Mouse (Mus musculus): ENCODE data around the gene Ttbk1. TPM values are rescaled to one million over a fixed set of nuclear protein-coding genes. Genes with fewer than 3 reads are reported as not detected.
A peak's percentile ranks its signal among the peaks of the same experiment; 100 is the strongest.

Gene Ttbk1
- polyA plus RNA-seq (2016; fragmentation: Nextera tagmentation; extraction: Ambion mirVana): 4.0 and 5.0 TPM in 2 replicates

DNA sequence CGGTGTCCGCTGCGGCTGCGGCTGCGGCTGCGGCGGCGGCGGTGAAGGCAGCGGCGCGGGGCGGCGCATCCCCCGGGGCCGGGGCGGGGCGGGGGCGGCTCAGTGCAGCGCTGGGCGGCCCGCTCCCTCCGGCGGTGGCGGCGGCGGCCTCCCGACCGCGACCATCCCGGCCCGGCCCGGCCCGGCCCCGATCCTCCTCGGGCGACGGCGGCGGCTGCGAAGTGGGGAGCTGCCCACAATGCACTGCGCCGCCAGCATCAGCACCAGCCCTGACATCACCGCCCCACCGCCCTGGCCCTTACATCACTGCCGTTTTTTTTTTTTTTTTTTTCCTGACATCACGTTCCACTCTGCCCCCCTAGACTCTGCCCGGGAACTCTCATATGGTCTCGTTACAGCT, at the start of gene Ttbk1:
Gene Ttbk1 (minus strand): TSS at position 245 of the 400 bp plus-strand sequence.
- Histone ChIP-seq H3K27me3 (peaks cover 54% of the 10 kb centered on the region), H3K4me1 (peaks cover 51% of the 10 kb centered on the region), H3K4me3 (replicated peaks) (peak within 1 kb of the TSS; percentile 87), H3K4me2 (peak within 1 kb of the TSS; percentile 84), H3K9ac (peak within 1 kb of the TSS; percentile 93), H3K9me3 (no peaks in the 10 kb centered on the region), H3K36me3 (replicated peaks) (no peaks in the 10 kb centered on the region), H3K27ac (peak within 1 kb of the TSS; percentile 46; the same call in 1 of the 2 replicates)
- ATAC-seq (ENCODE audit: low FRiP score): peak; percentile 85
- WGBS: 0% methylated on average over 3 of the region's 49 CpGs

DNA sequence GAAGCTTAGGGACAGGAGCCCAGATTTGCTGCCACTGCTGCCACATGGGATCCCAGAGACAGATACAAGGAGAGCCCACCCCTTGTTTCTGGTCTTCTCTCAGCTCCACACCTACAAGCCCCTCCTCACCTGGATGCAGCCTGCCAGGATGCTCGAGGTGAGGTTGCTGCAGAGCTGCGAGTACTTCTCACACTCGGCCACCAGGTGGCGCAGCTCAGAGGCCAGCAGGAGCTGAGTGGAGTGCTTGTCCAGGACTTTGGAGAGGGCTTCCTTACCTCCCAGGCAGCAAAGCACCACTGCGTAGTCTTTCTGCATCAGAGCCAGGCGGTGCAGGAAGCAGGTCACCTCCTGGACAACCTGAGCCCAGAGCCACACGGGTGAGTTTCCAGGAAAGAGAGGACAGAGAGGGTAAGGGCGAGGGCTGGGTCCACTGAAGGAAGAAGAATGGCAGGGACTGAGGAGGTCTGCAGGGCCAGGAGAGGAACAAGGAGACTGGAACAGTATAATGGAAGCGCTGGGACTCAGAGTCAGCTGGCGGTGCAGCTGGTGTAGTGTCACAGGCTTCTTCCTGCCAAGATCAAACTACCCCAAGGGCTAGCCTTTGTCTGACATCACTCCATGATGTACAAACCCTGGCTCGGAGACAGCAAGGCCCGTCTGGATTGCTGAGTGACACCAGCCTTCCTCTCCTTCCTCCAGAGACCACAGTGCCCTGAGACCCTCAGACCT, 38.3 kb upstream of the Ttbk1 start:
- no peak overlapping the region for H3K4me2 ChIP-seq
- H3K9ac ChIP-seq: no peak overlapping the region
- ATAC-seq (ENCODE audit: low FRiP score): no peak
- WGBS: 39% methylated on average over 12 of the region's 12 CpGs
- H3K4me1 ChIP-seq: no peaks in the 10 kb centered on the region
- H3K36me3 ChIP-seq (replicated peaks): peaks cover 8% of the 10 kb centered on the region; the same call in 1 of the 2 replicates
- no peaks in the 10 kb centered on the region for H3K9me3 ChIP-seq
- no peak overlapping the region for H3K4me3 ChIP-seq (replicated peaks)
- no peak overlapping the region for H3K27ac ChIP-seq
- peaks cover 31% of the 10 kb centered on the region for H3K27me3 ChIP-seq

DNA sequence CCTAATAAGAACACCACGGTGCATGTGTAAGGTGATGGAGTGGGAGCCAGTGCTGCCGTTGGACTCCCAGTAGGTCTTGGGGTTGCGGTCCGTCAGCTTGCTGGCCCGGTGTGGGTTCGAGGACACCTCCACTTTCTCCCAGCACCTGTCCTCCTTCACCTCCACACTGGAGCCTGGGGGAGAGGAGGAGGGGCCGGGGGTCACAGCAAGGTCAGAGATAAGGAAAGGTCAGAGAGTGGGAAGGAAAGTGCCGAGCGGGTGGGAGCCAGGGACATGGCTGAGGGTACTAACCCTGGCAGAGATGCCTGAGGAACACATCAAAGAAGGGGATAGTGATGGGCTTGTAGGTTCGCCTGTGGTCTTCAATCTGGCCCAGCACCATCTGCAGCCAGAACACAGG, 37.6 kb upstream of the Ttbk1 start:
- no peaks in the 10 kb centered on the region for H3K4me1 ChIP-seq
- H3K4me2 ChIP-seq: no peak overlapping the region
- H3K9ac ChIP-seq: no peak overlapping the region
- H3K9me3 ChIP-seq: no peaks in the 10 kb centered on the region
- H3K36me3 ChIP-seq (replicated peaks): peaks cover 8% of the 10 kb centered on the region; the same call in 1 of the 2 replicates
- ATAC-seq (ENCODE audit: low FRiP score): no peak
- peaks cover 37% of the 10 kb centered on the region for H3K27me3 ChIP-seq
- H3K27ac ChIP-seq: no peak overlapping the region
- no peak overlapping the region for H3K4me3 ChIP-seq (replicated peaks)
- 91% methylated on average over 10 of the region's 10 CpGs for WGBS

DNA sequence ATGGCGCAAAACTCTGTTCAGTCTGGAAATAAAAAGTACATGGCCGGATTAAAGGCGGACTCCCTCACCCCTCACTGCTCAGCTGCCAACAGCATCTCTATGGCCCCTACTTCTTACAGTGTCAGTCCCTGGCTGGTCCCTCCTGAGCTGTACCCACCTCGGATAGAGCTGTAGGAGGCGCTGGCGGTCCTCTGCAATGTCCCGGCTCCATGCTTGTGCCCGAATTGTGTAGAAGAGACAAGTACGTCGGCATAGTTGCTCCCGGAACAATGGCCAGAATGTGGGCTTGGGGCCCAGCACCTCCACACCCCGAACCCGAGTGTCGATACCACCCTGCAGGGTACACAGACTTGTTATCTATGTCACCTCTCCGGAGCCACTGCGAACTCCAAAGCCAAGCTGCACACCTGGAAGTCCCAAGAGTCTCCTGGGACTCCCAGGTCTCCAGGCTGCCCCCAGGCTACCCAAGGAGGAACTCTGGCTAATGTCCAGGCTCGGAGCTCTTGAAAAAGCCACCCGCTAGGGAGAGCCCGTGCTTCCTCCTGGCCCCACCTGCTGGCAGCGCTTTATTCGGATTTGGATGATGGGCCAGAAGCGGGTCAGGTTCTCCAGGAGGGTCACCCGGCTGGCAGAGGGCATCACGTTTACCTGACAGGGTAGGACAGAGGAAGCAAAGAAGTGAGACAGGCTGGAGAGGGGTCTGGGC, 34.6 kb upstream of the Ttbk1 start:
- Histone ChIP-seq H3K36me3 (replicated peaks) (no peaks in the 10 kb centered on the region), H3K4me1 (no peaks in the 10 kb centered on the region), H3K9me3 (no peaks in the 10 kb centered on the region), H3K4me2 (no peak overlapping the region; the same call in 1 of the 2 replicates), H3K9ac (no peak overlapping the region), H3K4me3 (replicated peaks) (no peak overlapping the region), H3K27me3 (peaks cover 43% of the 10 kb centered on the region), H3K27ac (no peak overlapping the region)
- ATAC-seq (ENCODE audit: low FRiP score): no peak
- 30% methylated on average over 24 of the region's 24 CpGs for WGBS

DNA sequence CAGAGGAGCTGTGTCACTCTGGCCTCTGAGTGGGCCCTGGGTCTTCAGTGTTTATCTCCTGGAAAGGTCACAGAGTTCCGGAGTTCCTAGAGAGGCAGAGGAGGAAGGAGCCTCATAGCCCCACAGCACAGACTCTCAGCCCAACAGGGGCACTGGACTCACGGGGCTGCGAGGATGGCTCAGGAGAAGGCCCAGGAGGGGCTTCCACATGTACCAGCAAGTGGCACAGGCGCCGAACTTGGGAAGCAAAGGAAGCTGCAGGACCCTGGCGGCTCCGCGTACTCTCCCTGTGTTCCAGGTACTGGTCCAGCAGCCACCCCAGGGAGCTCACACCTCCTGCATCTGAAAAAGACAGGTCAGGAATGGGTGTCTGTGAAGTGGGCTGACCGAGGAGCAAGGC, 33.7 kb upstream of the Ttbk1 start:
- H3K27me3 ChIP-seq: peaks cover 43% of the 10 kb centered on the region
- H3K36me3 ChIP-seq (replicated peaks): no peaks in the 10 kb centered on the region
- H3K27ac ChIP-seq: no peak overlapping the region
- H3K4me3 ChIP-seq (replicated peaks): no peak overlapping the region
- ATAC-seq (ENCODE audit: low FRiP score): no peak
- WGBS: 79% methylated on average over 9 of the region's 9 CpGs
- H3K4me1 ChIP-seq: no peaks in the 10 kb centered on the region
- H3K4me2 ChIP-seq: no peak overlapping the region
- H3K9me3 ChIP-seq: no peaks in the 10 kb centered on the region
- H3K9ac ChIP-seq: no peak overlapping the region

DNA sequence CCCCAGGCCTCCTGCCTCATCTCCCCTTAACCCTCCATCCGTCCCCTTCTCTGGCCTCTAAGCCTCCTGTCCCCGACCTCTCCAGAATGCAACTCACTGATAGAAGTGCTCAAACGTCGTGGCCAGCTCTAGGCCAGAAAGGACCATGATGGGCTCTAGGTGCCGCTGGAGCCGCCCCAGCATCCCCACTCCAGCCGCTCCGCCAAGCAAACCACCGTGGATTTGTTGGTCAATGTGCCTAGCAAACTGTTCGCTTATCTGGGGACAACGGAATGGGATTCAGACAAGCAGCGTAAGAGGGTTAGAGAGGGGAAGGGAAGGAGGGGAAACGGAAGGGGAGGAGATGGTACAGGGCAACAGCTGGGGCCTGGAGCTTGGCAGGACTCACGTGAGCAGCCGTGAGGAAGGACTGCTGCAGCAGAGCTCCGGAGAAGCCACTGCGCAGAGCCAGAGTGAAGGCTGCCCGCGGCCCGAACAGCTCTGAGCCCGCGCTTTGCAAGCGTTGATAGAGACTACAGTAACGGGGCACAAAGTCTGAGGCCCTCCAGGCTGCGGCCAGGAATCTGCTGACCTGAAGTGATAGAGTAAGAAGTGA, 33.0 kb upstream of the Ttbk1 start:
- ATAC-seq (ENCODE audit: low FRiP score): no peak
- 49% methylated on average over 25 of the region's 25 CpGs for WGBS
- Histone ChIP-seq H3K4me1 (no peaks in the 10 kb centered on the region), H3K27ac (no peak overlapping the region), H3K27me3 (peaks cover 42% of the 10 kb centered on the region), H3K4me2 (0 out of 2 replicates have a peak overlapping the region, but pooled peaks have one; percentile 10), H3K9me3 (no peaks in the 10 kb centered on the region), H3K9ac (0 out of 2 replicates have a peak overlapping the region, but pooled peaks have one; percentile 33), H3K4me3 (replicated peaks) (0 out of 2 replicates have a peak overlapping the region, but pooled peaks have one; percentile 10), H3K36me3 (replicated peaks) (no peaks in the 10 kb centered on the region)

DNA sequence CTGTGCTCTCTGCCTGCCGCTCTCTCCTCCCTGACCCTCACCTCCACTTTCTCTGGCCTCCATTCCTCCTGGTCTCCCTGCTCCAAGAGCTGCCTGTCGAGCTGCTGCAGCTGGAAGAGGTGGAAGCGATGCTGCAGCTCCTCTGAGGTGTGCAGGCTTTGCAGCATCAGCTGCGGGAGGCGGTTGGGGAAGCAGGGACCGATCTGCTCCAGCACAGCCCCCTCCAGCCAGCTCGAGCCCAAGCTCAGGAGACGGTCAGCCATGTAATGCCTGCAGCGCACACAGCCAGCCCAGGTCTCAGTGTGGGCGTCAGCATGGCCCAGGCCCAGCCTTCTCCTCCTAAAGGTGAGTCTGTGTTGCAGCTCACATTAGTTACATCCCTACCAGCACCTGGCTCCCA, 32.5 kb upstream of the Ttbk1 start:
- H3K27me3 ChIP-seq: peaks cover 37% of the 10 kb centered on the region
- no peaks in the 10 kb centered on the region for H3K36me3 ChIP-seq (replicated peaks)
- H3K9me3 ChIP-seq: no peaks in the 10 kb centered on the region
- ATAC-seq (ENCODE audit: low FRiP score): no peak
- H3K4me2 ChIP-seq: 0 out of 2 replicates have a peak overlapping the region, but pooled peaks have one; percentile 10
- H3K4me3 ChIP-seq (replicated peaks): no peak overlapping the region
- no peaks in the 10 kb centered on the region for H3K4me1 ChIP-seq
- H3K9ac ChIP-seq: 0 out of 2 replicates have a peak overlapping the region, but pooled peaks have one; percentile 33
- WGBS: 48% methylated on average over 10 of the region's 10 CpGs
- H3K27ac ChIP-seq: no peak overlapping the region

DNA sequence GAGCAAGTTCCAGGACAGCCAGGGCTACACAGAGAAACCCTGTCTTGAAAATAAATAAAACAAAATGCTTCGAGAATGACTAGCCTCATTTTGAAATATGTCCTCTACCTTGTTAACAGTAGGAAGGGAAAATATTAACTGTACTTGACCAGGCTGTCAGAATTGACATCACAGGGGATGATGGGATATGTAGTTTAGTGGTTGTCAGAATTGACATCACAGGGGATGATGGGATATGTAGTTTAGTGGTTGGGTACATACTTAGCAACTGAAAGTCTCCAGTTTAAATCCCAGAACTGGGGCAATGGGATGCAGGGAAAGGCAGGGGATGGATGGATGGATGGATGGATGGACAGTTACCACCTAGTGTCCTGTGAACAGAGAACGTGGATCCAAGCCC, 25.9 kb upstream of the Ttbk1 start:
- H3K4me2 ChIP-seq: no peak overlapping the region
- no peaks in the 10 kb centered on the region for H3K9me3 ChIP-seq
- H3K9ac ChIP-seq: no peak overlapping the region
- no peaks in the 10 kb centered on the region for H3K4me1 ChIP-seq
- WGBS: 71% methylated on average over 2 of the region's 2 CpGs
- no peaks in the 10 kb centered on the region for H3K36me3 ChIP-seq (replicated peaks)
- H3K27me3 ChIP-seq: no peaks in the 10 kb centered on the region
- H3K4me3 ChIP-seq (replicated peaks): no peak overlapping the region
- no peak overlapping the region for H3K27ac ChIP-seq
- ATAC-seq (ENCODE audit: low FRiP score): no peak

DNA sequence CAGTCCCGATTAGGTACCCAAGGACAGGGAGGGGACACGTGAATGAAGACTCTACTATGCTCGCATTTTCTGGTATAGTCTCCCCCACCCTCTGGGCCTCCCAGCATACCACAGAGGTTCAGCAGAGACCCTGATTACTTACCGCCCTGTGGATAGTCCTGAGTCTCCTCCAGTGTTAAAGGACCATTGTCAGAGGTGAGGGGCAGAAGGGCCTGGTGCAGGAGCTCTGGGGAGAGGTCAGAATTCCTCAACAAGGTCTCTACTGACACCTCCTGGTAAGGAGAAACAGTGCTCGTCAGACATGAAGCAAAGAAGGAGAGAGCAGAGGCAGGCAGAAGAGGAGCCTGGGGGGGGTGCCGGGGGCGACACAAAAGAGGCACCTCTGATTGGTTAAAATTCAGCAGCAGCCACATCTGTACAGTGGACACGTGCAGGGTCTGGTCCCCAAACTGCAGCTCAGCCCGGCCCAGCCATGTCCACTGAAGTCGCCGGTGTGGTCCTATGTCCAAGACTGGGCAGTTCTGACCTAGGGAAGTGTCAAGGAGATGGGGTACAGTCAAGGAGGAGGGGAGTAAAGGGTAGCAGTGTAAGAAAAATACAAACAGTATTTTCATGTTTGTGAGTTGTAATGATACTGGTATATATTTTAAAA, 23.7 kb upstream of the Ttbk1 start:
- Histone ChIP-seq H3K27me3 (no peaks in the 10 kb centered on the region), H3K4me3 (replicated peaks) (no peak overlapping the region), H3K9me3 (no peaks in the 10 kb centered on the region), H3K4me1 (no peaks in the 10 kb centered on the region), H3K36me3 (replicated peaks) (no peaks in the 10 kb centered on the region), H3K27ac (no peak overlapping the region), H3K9ac (no peak overlapping the region), H3K4me2 (no peak overlapping the region)
- peak; percentile 23; the same call in 1 of the 2 replicates for ATAC-seq (ENCODE audit: low FRiP score)
- WGBS: 45% methylated on average over 11 of the region's 11 CpGs

DNA sequence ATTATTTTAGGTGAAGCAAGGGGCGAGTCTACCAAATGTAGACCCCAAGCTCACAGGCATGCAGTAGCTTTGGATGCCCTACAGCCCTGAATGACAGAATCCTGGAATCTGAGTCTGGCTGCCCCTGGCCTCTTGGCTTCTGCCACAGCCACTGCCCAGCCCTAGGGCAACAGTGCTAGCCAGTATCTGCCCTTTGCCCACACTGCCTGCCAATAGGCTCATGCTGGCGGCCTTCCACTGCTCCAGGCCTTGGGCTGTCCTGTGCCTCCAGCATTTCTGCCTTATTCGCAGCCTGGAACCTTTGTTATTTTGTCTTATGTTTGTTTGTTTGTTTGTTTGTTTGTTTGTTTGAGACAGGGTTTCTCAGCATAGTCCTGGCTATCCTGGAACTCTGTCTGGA, 18.1 kb upstream of the Ttbk1 start:
- Histone ChIP-seq H3K9me3 (no peaks in the 10 kb centered on the region), H3K36me3 (replicated peaks) (peaks cover 5% of the 10 kb centered on the region), H3K4me1 (no peaks in the 10 kb centered on the region), H3K4me2 (no peak overlapping the region), H3K27ac (no peak overlapping the region), H3K27me3 (no peaks in the 10 kb centered on the region), H3K4me3 (replicated peaks) (no peak overlapping the region), H3K9ac (no peak overlapping the region)
- ATAC-seq (ENCODE audit: low FRiP score): no peak
- WGBS: 79% methylated on average over 3 of the region's 3 CpGs

DNA sequence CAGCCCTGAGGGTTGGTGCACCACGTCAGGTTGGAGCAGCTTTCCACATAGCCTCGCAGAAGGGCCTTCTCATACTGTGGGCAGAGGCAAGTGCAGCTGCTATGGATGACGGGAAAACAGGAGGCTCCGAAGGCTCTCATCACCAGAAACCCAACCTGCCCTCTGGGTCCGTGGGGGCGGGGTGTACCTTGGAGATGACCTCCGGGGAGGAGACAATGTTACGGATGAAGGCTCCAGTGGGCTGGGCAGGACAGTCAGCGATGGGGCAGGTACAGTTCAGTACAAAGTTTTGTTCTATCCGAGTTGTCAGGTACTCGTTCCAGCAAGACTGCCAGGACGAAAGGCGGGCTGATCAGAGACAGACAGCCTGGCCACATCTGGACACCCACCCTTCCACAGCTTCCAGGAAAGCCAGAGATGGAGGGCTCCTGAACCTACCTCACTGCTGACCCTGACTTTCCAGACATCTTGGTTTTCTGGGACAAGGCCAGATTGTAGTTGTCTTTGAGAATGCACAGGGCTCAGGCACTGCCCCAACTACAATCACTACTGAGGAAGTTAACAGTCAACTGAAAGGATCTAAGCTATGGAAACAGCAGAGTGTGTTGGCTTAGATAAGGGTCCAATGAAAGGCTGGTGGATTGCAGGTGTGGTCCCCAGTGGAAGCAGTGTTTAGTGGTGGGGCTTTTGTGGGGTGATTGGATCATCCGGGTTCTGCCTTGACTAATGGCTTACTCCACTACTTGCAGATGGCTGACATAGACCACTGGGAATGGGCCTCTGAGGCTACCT, 16.6 kb upstream of the Ttbk1 start:
- H3K4me1 ChIP-seq: no peaks in the 10 kb centered on the region
- ATAC-seq (ENCODE audit: low FRiP score): no peak
- H3K27me3 ChIP-seq: no peaks in the 10 kb centered on the region
- H3K36me3 ChIP-seq (replicated peaks): peaks cover 20% of the 10 kb centered on the region
- no peaks in the 10 kb centered on the region for H3K9me3 ChIP-seq
- no peak overlapping the region for H3K4me3 ChIP-seq (replicated peaks)
- no peak overlapping the region for H3K4me2 ChIP-seq
- H3K27ac ChIP-seq: no peak overlapping the region
- H3K9ac ChIP-seq: no peak overlapping the region
- WGBS: 86% methylated on average over 14 of the region's 14 CpGs

Measured in forebrain, embryonic 12.5 days (tissue).